Mouse (Mus musculus) midbrain, embryonic 11.5 days (tissue): ENCODE results near the gene Olfr920. TPM values are rescaled to one million over a fixed set of nuclear protein-coding genes. Genes with fewer than 3 reads are reported as not detected.

ENCODE experiments used
- ATAC-seq: fragments of 200-750 bp; cut with Nextera tagmentation; 2 replicates; pipeline ENCODE4 v1.8.0; 2017; ENCODE audit warnings: moderate TSS enrichment, moderate library complexity; ENCODE audit not compliant: low FRiP score
- DNase-seq: peaks from one replicate; pipeline ENCODE4 v3.0.0; 2015; ENCODE audit warnings: low spot score; ENCODE audit errors: missing footprints
- H3K27ac ChIP-seq: fragments of 300-500 bp; sonication (generic); 2 replicates; pipeline ENCODE4 v1.5.1; 2014; ENCODE audit warnings: low read depth, low read length
- H3K27me3 ChIP-seq: fragments of 300-500 bp; sonication (generic); 2 replicates; pipeline ENCODE4 v1.6.1; 2014; ENCODE audit warnings: mild to moderate bottlenecking, low read length, moderate library complexity, mixed read lengths; ENCODE audit not compliant: control insufficient read depth, insufficient read depth
- H3K36me3 ChIP-seq: fragments of 300-500 bp; sonication (generic); 2 replicates; pipeline ENCODE4 v1.6.1; 2014; ENCODE audit warnings: mild to moderate bottlenecking, low read length, moderate library complexity, mixed read lengths; ENCODE audit not compliant: control insufficient read depth, insufficient read depth
- H3K4me1 ChIP-seq: fragments of 300-500 bp; sonication (generic); 2 replicates; pipeline ENCODE4 v1.6.1; 2014; ENCODE audit warnings: low read length; ENCODE audit not compliant: control insufficient read depth, insufficient read depth
- H3K4me2 ChIP-seq: fragments of 300-500 bp; sonication (generic); 2 replicates; pipeline ENCODE4 v1.6.1; 2014; ENCODE audit warnings: mild to moderate bottlenecking, moderate library complexity
- H3K4me3 ChIP-seq: fragments of 300-500 bp; sonication (generic); 2 replicates; pipeline ENCODE4 v1.5.1; 2014; ENCODE audit warnings: low read depth, low read length
- H3K9ac ChIP-seq: fragments of 300-500 bp; sonication (generic); 2 replicates; pipeline ENCODE4 v1.6.1; 2014; ENCODE audit warnings: low read length
- H3K9me3 ChIP-seq: fragments of 300-500 bp; sonication (generic); 2 replicates; pipeline ENCODE4 v1.6.1; 2016; ENCODE audit warnings: low read length; ENCODE audit not compliant: control insufficient read depth
- polyA plus RNA-seq: library from polyadenylated mRNA; unstranded; fragments of >200 nt; fragmentation: Nextera tagmentation; extraction: Ambion mirVana; gene quantifications from 2 replicates; pipeline ENCODE4 v1.2.1, GENCODE M21; 2014

Olfr920 gene
- polyA plus RNA-seq, 1 experiment from 2014 or later, result not detected

DNA sequence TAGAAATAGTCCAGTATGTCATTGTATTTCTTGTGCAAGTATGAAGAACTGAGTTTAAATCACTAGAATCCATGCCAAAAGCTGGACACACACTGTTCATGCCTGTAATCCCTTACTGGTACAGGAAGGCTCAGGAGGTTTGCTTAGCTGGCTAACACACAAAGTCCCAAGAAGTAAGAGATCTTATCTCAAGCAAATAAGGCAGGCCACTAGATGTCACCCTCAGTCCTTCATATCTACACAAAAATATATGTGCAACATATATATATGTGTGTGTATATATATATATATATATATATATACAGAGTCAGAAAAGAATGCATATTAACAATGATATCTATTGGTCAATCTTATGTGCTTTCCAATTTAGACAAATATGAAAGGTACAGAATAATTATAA is 53.6 kb downstream of the Olfr920 start:
- no peak overlapping the region for H3K27ac ChIP-seq
- H3K9ac ChIP-seq, result no peak overlapping the region
- no peak overlapping the region for H3K4me3 ChIP-seq
- DNase-seq (no peak), ATAC-seq (no peak)
- no peaks in the 10 kb centered on the region for H3K4me1 ChIP-seq
- H3K9me3 ChIP-seq, result no peaks in the 10 kb centered on the region
- H3K4me2 ChIP-seq, result no peak overlapping the region
- H3K36me3 ChIP-seq, result no peaks in the 10 kb centered on the region
- no peaks in the 10 kb centered on the region for H3K27me3 ChIP-seq

Other genes with a start within 250 kb of the Olfr920 start
- not detected in 2 replicates for gene Olfr911-ps1, start 230.7 kb upstream of the Olfr920 start, polyA plus RNA-seq
- not detected in 2 replicates for gene Olfr910, start 214.4 kb upstream of the Olfr920 start, polyA plus RNA-seq
- not detected in 2 replicates for gene Olfr912, start 172.1 kb upstream of the Olfr920 start, polyA plus RNA-seq
- not detected in 2 replicates for gene Olfr913, start 159.5 kb upstream of the Olfr920 start, polyA plus RNA-seq
- gene Olfr914, start 147.2 kb upstream of the Olfr920 start, polyA plus RNA-seq, result not detected in 2 replicates
- not detected in 2 replicates for gene Olfr916, start 92.4 kb upstream of the Olfr920 start, polyA plus RNA-seq
- gene Olfr917, start 86.5 kb upstream of the Olfr920 start, polyA plus RNA-seq, result not detected in 2 replicates
- not detected in 2 replicates for gene Olfr918, start 77.7 kb upstream of the Olfr920 start, polyA plus RNA-seq
- not detected in 2 replicates for gene Olfr919, start 48.6 kb upstream of the Olfr920 start, polyA plus RNA-seq
- gene Vwa5a, start 34.0 kb upstream of the Olfr920 start, polyA plus RNA-seq, result 8.2 and 10.6 TPM in 2 replicates
- not detected in 2 replicates for gene Olfr921, start 20.8 kb downstream of the Olfr920 start, polyA plus RNA-seq
- not detected in 2 replicates for gene Olfr922, start 62.3 kb downstream of the Olfr920 start, polyA plus RNA-seq
- not detected in 2 replicates for gene Olfr923, start 74.2 kb downstream of the Olfr920 start, polyA plus RNA-seq
- not detected in 2 replicates for gene Olfr924, start 92.2 kb downstream of the Olfr920 start, polyA plus RNA-seq
- gene Olfr26, start 102.8 kb downstream of the Olfr920 start, polyA plus RNA-seq, result not detected in 2 replicates
- gene Olfr926, start 124.8 kb downstream of the Olfr920 start, polyA plus RNA-seq, result not detected in 2 replicates
- gene Olfr930, start 177.5 kb downstream of the Olfr920 start, polyA plus RNA-seq, result not detected in 2 replicates
- gene Olfr933, start 220.0 kb downstream of the Olfr920 start, polyA plus RNA-seq, result not detected in 2 replicates
- gene Olfr934, start 236.0 kb downstream of the Olfr920 start, polyA plus RNA-seq, result not detected in 2 replicates
- gene Olfr935, start 247.4 kb downstream of the Olfr920 start, polyA plus RNA-seq, result not detected in 2 replicates